Mouse (Mus musculus): ENCODE results near the gene Lrrc3b. TPM values are rescaled to one million over a fixed set of nuclear protein-coding genes. Genes with fewer than 3 reads are reported as not detected.
A peak's percentile ranks its signal among the peaks of the same experiment; 100 is the strongest.

Gene Lrrc3b
- polyA plus RNA-seq (2015; fragmentation: Nextera tagmentation; extraction: Ambion mirVana) = 1.5 TPM in 2 replicates

- Histone ChIP-seq H3K36me3 (ENCODE audit: control insufficient read depth, insufficient read depth, low read length) (no peaks in the 10 kb centered on the region), H3K4me1 (replicated peaks; ENCODE audit: control insufficient read depth, insufficient read depth) (no peaks in the 10 kb centered on the region), H3K4me3 (ENCODE audit: low read depth, low read length) (peak within 1 kb of the TSS; percentile 50), H3K9ac (ENCODE audit: low read length) (peak within 1 kb of the TSS; percentile 47), H3K9me3 (ENCODE audit: control insufficient read depth, low read length) (no peaks in the 10 kb centered on the region), H3K4me2 (replicated peaks; ENCODE audit: low read depth) (peak within 1 kb of the TSS; percentile 85), H3K27ac (replicated peaks) (no peak within 1 kb of the TSS), H3K27me3 (ENCODE audit: control insufficient read depth, insufficient read depth, low read length) (no peaks in the 10 kb centered on the region)
- TF ChIP-seq EP300 (optimal IDR thresholded peaks at IDR 0.05) = no peak
- TF ChIP-seq CTCF (IDR thresholded peaks at IDR 0.05; ENCODE audit: low read depth) = peak; percentile 24; the same call in 1 of the 2 replicates
- WGBS = 0% methylated on average over 32 of the region's 51 CpGs
- peak; percentile 32; the same call in 1 of the 2 replicates for ATAC-seq (ENCODE audit: low FRiP score, low TSS enrichment)
- peak; percentile 25 for DNase-seq (ENCODE audit: low spot score)
Observed at GRCm38 (mm10) chr14:15438485-15439157, at the start of gene Lrrc3b. Gene Lrrc3b (minus strand): TSS chr14:15438987.

GRCm38 (mm10) chr14:15477668-15478067 lies 38.9 kb upstream of the Lrrc3b start:
- no peaks in the 10 kb centered on the region for H3K4me1 ChIP-seq (replicated peaks; ENCODE audit: control insufficient read depth, insufficient read depth)
- H3K4me2 ChIP-seq (replicated peaks; ENCODE audit: low read depth) = no peak overlapping the region
- H3K9me3 ChIP-seq (ENCODE audit: control insufficient read depth, low read length) = no peaks in the 10 kb centered on the region
- TF ChIP-seq CTCF (IDR thresholded peaks at IDR 0.05; ENCODE audit: low read depth) (no peak), EP300 (optimal IDR thresholded peaks at IDR 0.05) (no peak)
- no peaks in the 10 kb centered on the region for H3K36me3 ChIP-seq (ENCODE audit: control insufficient read depth, insufficient read depth, low read length)
- H3K27ac ChIP-seq (replicated peaks) = no peak overlapping the region
- H3K9ac ChIP-seq (ENCODE audit: low read length) = no peak overlapping the region
- DNase-seq (ENCODE audit: low spot score) (no peak), ATAC-seq (ENCODE audit: low FRiP score, low TSS enrichment) (no peak)
- no peak overlapping the region for H3K4me3 ChIP-seq (ENCODE audit: low read depth, low read length)
- no peaks in the 10 kb centered on the region for H3K27me3 ChIP-seq (ENCODE audit: control insufficient read depth, insufficient read depth, low read length)

- peak overlapping the region; percentile 85 for H3K4me2 ChIP-seq (replicated peaks; ENCODE audit: low read depth)
- TF ChIP-seq CTCF (IDR thresholded peaks at IDR 0.05; ENCODE audit: low read depth) = no peak
- no peak for TF ChIP-seq EP300 (optimal IDR thresholded peaks at IDR 0.05)
- WGBS = 0% methylated on average over 11 of the region's 11 CpGs
- no peak for DNase-seq (ENCODE audit: low spot score)
- no peaks in the 10 kb centered on the region for H3K9me3 ChIP-seq (ENCODE audit: control insufficient read depth, low read length)
- H3K9ac ChIP-seq (ENCODE audit: low read length) = peak overlapping the region; percentile 47
- H3K36me3 ChIP-seq (ENCODE audit: control insufficient read depth, insufficient read depth, low read length) = no peaks in the 10 kb centered on the region
- H3K4me3 ChIP-seq (ENCODE audit: low read depth, low read length) = peak overlapping the region; percentile 50
- H3K4me1 ChIP-seq (replicated peaks; ENCODE audit: control insufficient read depth, insufficient read depth) = no peaks in the 10 kb centered on the region
- no peak overlapping the region for H3K27ac ChIP-seq (replicated peaks)
- no peak for ATAC-seq (ENCODE audit: low FRiP score, low TSS enrichment)
- H3K27me3 ChIP-seq (ENCODE audit: control insufficient read depth, insufficient read depth, low read length) = no peaks in the 10 kb centered on the region
Observed at GRCm38 (mm10) chr14:15438096-15438484, 697 bp downstream of the Lrrc3b start.

GRCm38 (mm10) chr14:15437501-15437941 lies 1.3 kb downstream of the Lrrc3b start:
- Histone ChIP-seq H3K27ac (replicated peaks) (no peak overlapping the region), H3K4me3 (ENCODE audit: low read depth, low read length) (peak overlapping the region; percentile 50), H3K4me1 (replicated peaks; ENCODE audit: control insufficient read depth, insufficient read depth) (no peaks in the 10 kb centered on the region), H3K27me3 (ENCODE audit: control insufficient read depth, insufficient read depth, low read length) (no peaks in the 10 kb centered on the region), H3K4me2 (replicated peaks; ENCODE audit: low read depth) (peak overlapping the region; percentile 85), H3K9me3 (ENCODE audit: control insufficient read depth, low read length) (no peaks in the 10 kb centered on the region), H3K36me3 (ENCODE audit: control insufficient read depth, insufficient read depth, low read length) (no peaks in the 10 kb centered on the region), H3K9ac (ENCODE audit: low read length) (no peak overlapping the region)
- DNase-seq (ENCODE audit: low spot score) = no peak
- ATAC-seq (ENCODE audit: low FRiP score, low TSS enrichment) = no peak
- TF ChIP-seq EP300 (optimal IDR thresholded peaks at IDR 0.05) = no peak
- TF ChIP-seq CTCF (IDR thresholded peaks at IDR 0.05; ENCODE audit: low read depth) = no peak
- 10% methylated on average over 15 of the region's 15 CpGs for WGBS

- H3K4me1 ChIP-seq (replicated peaks; ENCODE audit: control insufficient read depth, insufficient read depth) = no peaks in the 10 kb centered on the region
Observed at GRCm38 (mm10) chr14:15437046-15437445, 1.7 kb downstream of the Lrrc3b start.

GRCm38 (mm10) chr14:15436586-15436985 lies 2.2 kb downstream of the Lrrc3b start:
- H3K27ac ChIP-seq (replicated peaks) = no peak overlapping the region
- no peaks in the 10 kb centered on the region for H3K36me3 ChIP-seq (ENCODE audit: control insufficient read depth, insufficient read depth, low read length)
- no peak overlapping the region for H3K4me3 ChIP-seq (ENCODE audit: low read depth, low read length)
- ATAC-seq (ENCODE audit: low FRiP score, low TSS enrichment) (no peak), DNase-seq (ENCODE audit: low spot score) (no peak)
- no peak overlapping the region for H3K9ac ChIP-seq (ENCODE audit: low read length)
- TF ChIP-seq EP300 (optimal IDR thresholded peaks at IDR 0.05) (no peak), CTCF (IDR thresholded peaks at IDR 0.05; ENCODE audit: low read depth) (no peak)
- H3K27me3 ChIP-seq (ENCODE audit: control insufficient read depth, insufficient read depth, low read length) = no peaks in the 10 kb centered on the region
- H3K4me2 ChIP-seq (replicated peaks; ENCODE audit: low read depth) = no peak overlapping the region
- no peaks in the 10 kb centered on the region for H3K4me1 ChIP-seq (replicated peaks; ENCODE audit: control insufficient read depth, insufficient read depth)
- WGBS = 93% methylated on average over 4 of the region's 4 CpGs
- no peaks in the 10 kb centered on the region for H3K9me3 ChIP-seq (ENCODE audit: control insufficient read depth, low read length)

More at GRCm38 (mm10) chr14:15437046-15437445, 1.7 kb downstream of the Lrrc3b start:
- WGBS = 58% methylated on average over 4 of the region's 4 CpGs
- Histone ChIP-seq H3K9ac (ENCODE audit: low read length) (no peak overlapping the region), H3K4me2 (replicated peaks; ENCODE audit: low read depth) (0 out of 2 replicates have a peak overlapping the region, but pooled peaks have one; percentile 85), H3K9me3 (ENCODE audit: control insufficient read depth, low read length) (no peaks in the 10 kb centered on the region), H3K27ac (replicated peaks) (no peak overlapping the region), H3K27me3 (ENCODE audit: control insufficient read depth, insufficient read depth, low read length) (no peaks in the 10 kb centered on the region), H3K4me3 (ENCODE audit: low read depth, low read length) (peak overlapping the region; percentile 50), H3K36me3 (ENCODE audit: control insufficient read depth, insufficient read depth, low read length) (no peaks in the 10 kb centered on the region)
- no peak for ATAC-seq (ENCODE audit: low FRiP score, low TSS enrichment)
- no peak for DNase-seq (ENCODE audit: low spot score)
- TF ChIP-seq EP300 (optimal IDR thresholded peaks at IDR 0.05) (no peak), CTCF (IDR thresholded peaks at IDR 0.05; ENCODE audit: low read depth) (no peak)
